Mouse (Mus musculus): ENCODE measurements at regions not wholly inside any gene's neighbourhood (a gene's known extent, or its start where the extent isn't known, plus 50 kb on each side); places are given as distances from the start of the nearest gene placed in this dataset.

DNA sequence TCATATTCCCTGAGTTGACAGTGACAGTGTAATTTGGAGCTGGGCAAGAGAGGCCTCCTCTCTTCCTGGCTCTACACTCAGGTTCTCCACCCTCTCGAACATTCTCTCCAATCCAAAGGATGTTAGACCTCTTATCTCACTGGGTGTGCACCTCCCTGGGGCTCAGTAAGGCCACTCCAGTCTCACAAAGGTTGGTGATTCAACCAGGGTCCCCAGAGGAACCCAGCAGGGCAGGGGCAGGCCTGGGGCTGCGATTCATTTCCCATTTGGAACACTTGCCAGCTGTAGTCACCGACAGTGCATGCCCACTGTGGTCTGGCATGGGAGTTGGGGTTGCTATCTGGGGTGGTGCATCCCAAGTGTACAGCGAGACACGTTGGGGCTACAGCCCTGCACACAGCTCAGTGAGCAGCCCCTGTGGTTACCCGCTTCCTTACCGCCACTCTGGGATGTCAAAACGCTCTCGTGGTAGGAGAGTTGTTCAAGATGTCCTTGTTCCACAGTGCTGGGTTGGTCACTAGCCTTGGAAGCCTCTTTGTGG, 94.7 kb upstream of the 1600014C23Rik start:
- DNase-seq (ENCODE audit: low read depth, low spot score), result no peak

GRCm38 (mm10) chr17:45824977-45825376, 91.3 kb upstream of the 1600014C23Rik start:
- no peak for DNase-seq (ENCODE audit: low read depth, low spot score)

DNA sequence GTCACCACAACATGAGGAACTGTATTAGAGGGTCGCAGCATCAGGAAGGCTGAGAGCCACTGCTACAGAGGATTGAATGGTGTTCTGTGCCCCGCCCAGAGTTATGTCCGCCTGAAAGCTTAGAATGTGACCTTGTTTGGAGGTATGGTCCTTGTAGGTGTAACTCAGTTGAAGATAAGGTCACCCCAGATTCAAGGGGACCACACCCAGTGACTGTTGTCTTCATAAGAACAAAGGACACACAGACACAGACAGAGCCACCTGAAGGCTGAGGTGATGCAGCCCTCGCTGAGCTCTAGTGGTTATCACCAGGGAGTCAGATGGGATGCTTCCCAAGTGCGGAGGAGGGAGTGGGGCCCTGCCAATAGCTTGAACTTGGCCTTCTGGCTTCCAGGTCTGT, 89.9 kb upstream of the 1600014C23Rik start:
- DNase-seq (ENCODE audit: low read depth, low spot score), result peak; percentile 89

- peak; percentile 60 for DNase-seq (ENCODE audit: low read depth, low spot score)
Measured at GRCm38 (mm10) chr17:45822427-45822826, 88.8 kb upstream of the 1600014C23Rik start.

DNA sequence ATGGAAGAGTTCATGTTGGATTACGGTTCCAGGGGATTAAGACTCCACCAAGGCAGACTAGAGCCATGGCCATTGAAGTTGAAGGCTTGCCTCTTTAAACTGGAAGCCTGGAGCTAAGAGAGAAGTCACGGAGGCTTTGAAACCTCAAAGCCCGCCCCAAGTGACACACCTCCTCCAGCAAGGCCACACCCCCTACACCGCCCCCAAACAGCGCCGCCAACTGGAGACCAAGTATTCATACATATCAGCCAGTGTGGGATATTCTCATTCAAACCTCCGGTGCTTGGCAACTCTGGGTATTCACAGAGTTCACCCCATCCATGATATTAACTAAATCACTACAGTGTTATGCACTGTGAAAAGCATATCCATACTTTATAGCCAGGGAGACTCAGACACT, 87.7 kb upstream of the 1600014C23Rik start:
- DNase-seq (ENCODE audit: low read depth, low spot score), result peak; percentile 81

DNA sequence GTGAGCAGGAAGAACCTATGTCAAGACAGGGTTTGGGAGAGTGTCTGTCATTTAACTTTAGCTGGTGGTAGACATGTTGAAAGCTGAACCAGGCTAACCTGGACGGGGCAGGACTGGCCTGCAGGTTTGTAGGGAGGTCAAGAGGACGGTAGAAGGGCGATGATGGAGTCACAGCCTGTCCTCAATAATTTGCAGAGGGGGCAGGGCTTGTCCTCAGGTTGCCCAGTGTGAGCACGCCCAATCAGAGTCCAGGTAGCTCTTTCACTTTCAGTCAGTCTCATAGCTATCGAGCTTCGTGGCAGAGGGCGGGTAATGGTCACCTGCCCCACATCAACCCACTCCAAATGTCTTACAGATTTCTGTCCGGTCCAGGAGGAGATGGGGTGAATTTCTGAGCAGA, 85.5 kb upstream of the 1600014C23Rik start:
- no peak for DNase-seq (ENCODE audit: low read depth, low spot score)

GRCm38 (mm10) chr17:45816566-45816965, 82.9 kb upstream of the 1600014C23Rik start:
- DNase-seq (ENCODE audit: low read depth, low spot score), result no peak

GRCm38 (mm10) chr17:45815833-45816232, 82.2 kb upstream of the 1600014C23Rik start:
- no peak for DNase-seq (ENCODE audit: low read depth, low spot score)

DNA sequence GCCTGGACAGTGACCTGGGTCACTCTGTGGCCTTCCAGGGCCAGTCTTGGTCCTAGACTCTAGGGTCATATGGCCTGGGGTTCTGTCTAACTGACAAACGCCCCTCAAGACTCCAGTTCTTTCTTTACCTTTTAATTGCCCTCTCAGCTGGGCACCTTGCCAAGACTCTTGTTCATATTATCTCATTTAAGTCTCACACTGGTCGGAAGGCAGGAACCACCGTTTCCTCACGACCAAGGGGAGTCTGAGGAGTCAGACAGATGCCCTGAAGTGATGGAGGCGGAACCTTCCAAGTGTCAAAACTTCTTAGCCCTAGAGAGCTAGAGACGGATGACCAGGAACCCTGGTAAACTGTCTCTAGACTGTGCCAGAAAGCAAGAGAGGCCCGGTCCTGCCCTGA, 81.7 kb upstream of the 1600014C23Rik start:
- no peak for DNase-seq (ENCODE audit: low read depth, low spot score)

GRCm38 (mm10) chr17:45814586-45814985, 80.9 kb upstream of the 1600014C23Rik start:
- DNase-seq (ENCODE audit: low read depth, low spot score), result peak; percentile 41

DNA sequence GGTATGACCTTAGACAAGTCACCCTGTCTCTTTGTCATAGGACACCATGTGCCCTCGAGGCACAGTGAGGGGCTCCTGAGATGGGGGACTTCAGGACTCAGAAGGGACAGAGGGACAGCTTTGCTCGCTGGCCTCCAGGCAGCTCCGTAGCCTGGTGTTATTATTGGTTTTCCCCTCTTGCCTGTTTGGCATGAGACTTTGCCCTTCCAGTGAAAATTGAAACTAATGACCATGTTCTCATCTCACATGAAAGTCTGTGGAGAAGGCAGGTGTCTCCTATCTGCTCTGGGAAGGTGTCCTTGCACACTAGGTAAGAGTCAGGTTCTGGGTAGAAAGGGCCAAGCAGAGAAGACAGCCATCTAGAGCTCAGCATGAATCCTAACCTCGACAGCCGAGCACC, 80.3 kb upstream of the 1600014C23Rik start:
- DNase-seq (ENCODE audit: low read depth, low spot score), result no peak

- DNase-seq (ENCODE audit: low read depth, low spot score), result no peak
Measured at GRCm38 (mm10) chr17:45812289-45812955, 78.8 kb upstream of the 1600014C23Rik start.

DNA sequence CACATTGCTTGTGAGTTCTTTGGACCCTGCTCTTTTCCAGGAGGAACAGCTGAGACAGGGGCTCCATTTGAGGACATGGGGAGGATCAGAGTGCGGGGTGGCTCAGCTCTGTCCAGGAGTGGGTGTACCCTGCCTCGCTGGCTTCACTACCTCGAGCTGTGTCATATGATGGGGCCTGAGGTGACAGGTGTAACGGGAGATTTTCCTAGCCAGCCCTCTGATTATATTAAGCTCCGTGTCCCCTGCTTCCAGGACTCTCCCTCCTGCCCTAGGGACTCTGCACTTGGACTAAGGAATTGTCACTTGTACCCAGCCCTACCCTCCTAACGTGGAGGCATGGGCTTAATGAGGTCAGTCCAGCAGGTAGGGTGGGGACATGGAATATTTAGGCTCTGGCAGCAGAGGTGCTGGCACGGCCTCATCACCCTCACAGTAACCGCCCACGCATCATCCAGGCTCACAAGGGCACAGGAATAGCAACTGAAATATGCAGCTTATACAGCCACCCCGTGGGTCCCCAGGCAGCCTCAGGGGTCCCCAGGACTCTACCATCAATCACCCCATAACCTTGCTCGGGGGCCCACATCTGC, 78.1 kb upstream of the 1600014C23Rik start:
- no peak for DNase-seq (ENCODE audit: low read depth, low spot score)

- peak; percentile 57 for DNase-seq (ENCODE audit: low read depth, low spot score)
Measured at GRCm38 (mm10) chr17:45809728-45810127, 76.1 kb upstream of the 1600014C23Rik start.

DNA sequence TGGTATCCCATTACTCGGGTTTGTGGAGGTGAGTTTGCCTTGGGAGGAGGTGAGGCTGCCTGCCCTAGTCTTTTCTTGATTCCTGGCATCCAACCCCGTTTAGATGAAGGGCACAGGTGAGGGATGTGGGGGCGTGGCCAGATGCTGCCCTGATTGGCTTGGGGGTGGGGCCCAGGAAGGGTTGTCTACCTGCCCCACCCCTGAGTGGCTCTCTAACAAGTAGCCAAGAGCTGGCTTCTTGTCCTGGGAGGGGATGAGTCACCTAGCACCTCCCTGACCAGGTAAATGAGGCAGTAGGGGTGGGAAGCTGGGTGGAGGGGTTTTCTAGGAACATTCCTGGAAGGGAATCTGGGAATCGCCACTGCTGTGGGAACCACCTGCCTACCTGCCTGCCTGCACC, 74.7 kb upstream of the 1600014C23Rik start:
- DNase-seq (ENCODE audit: low read depth, low spot score), result no peak

DNA sequence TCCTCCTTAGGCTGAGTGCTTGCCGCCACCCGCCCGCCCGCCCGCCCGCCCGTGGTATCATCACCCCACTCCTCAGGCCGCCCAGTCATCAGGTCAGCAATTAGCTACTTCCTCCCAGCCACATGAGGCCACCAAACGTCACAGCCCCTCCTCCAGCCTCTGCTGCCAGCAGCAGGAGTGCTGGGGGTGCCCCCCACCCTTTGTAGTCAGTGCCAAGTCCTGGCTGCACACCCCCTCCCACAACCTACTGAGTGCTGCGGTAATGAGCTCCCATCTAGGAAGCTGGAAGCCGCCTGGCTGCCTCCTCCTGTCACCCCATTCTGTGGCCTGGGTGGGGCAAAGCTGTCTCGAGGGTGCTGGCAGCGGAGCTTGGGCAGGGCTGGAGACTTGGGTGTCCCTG, 73.8 kb upstream of the 1600014C23Rik start:
- DNase-seq (ENCODE audit: low read depth, low spot score), result no peak

- no peak for DNase-seq (ENCODE audit: low read depth, low spot score)
Measured at GRCm38 (mm10) chr17:45806831-45807230, 73.2 kb upstream of the 1600014C23Rik start.

- DNase-seq (ENCODE audit: low read depth, low spot score), result no peak
Measured at GRCm38 (mm10) chr17:45806430-45806829, 72.8 kb upstream of the 1600014C23Rik start.

DNA sequence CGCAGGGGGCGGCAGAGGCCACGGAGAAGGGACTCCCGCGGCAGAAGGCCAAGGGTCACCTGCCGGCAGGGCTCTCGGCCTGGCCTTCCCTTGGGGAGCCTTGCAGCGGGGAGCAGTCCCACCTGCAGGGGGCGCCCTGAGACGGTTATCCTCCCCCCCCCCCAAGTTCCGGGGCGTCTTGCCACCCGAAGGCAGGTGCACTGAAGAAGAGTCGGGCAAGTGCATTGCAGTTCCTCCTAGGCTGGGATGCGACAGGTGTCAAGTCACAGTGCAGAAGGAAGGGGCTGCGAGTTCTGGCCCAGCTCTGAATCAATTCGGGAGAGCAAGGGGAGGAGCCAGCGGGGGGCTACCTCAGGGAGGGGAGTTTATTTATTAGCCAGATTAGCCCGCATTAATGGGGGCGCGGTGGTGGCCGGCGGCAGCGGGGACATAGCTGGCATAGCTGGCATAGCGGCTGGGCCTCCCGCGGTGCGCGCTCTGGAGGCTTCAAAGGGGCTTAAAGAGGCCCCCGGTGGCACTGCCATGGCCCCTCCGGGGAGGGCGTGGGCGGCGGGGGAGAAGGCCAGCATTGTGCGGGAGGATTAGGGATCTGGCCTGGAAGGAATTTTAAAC, 71.9 kb upstream of the 1600014C23Rik start:
- DNase-seq (ENCODE audit: low read depth, low spot score), result peak; percentile 82

DNA sequence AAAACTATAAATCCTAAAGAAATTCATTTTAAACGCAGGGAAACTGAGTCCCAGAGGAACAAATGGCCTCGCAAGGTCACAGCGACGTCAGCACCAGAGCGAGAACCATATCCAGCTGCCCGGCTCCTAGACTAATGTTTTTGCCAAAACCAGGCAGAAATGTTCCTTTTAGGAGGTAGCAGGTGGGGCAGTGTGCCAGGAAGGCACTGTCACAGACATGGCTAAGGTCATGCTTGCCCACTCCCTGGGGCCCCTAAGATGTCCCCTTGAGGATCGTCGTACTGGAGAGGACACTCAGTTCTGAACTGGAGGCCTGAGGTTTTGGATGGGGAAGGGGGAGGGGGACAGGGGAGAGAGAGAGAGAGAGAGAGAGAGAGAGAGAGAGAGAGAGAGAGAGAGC, 69.7 kb upstream of the 1600014C23Rik start:
- DNase-seq (ENCODE audit: low read depth, low spot score), result no peak

GRCm38 (mm10) chr17:45802439-45802838, 68.8 kb upstream of the 1600014C23Rik start:
- no peak for DNase-seq (ENCODE audit: low read depth, low spot score)

DNA sequence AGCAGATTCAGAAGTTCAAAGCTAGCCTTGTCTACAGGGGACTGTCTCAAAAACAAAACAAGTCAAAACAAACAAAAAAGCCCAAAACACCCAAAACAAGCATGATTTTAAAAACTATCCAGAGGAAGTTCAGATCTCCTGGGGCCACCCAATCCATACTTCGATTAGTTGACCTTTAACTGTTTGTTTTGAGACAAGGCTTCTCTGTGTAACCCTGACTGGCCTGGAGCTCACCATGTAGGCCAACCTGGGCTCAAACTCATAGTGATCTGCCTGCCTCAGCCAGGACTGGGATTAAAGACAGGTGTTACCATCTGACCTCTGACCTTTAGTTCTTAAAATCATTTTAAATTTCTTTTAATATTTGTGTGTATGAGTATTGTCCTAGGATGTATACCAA, 66.1 kb upstream of the 1600014C23Rik start:
- DNase-seq (ENCODE audit: low read depth, low spot score), result no peak

DNA sequence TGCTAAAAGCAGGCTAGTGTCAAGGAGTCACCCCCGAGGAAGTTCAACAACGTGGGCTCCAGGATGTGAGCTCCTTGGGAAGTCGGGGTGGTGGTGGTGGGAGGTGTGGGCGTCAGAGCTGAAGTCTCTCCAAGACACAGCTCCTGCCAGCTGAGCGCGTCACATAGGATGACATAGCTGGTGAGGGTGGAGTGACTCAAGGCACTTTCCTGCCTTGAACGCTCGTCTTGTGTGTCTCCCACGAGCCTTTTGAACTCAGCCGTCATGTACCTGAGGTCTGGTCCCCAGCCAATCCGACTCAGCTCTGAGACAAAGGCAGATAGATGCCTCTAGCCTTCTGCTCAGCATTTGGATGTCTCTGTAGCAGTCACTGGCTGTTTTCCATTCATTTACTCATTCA, 65.4 kb upstream of the 1600014C23Rik start:
- DNase-seq (ENCODE audit: low read depth, low spot score), result no peak
